Mouse (Mus musculus) kidney, adult 8-10 months (tissue): ENCODE data around the gene Pde4dip.

Experiments
- DNase-seq, 2 experiments: peaks; one replicate each; pipeline ENCODE4 v3.0.0; 2022

Pde4dip gene

GRCm38 (mm10) chr3:97683560-97684195 lies 204.8 kb downstream of the Pde4dip start:
- peak; percentile 15 to 30 for DNase-seq

DNA sequence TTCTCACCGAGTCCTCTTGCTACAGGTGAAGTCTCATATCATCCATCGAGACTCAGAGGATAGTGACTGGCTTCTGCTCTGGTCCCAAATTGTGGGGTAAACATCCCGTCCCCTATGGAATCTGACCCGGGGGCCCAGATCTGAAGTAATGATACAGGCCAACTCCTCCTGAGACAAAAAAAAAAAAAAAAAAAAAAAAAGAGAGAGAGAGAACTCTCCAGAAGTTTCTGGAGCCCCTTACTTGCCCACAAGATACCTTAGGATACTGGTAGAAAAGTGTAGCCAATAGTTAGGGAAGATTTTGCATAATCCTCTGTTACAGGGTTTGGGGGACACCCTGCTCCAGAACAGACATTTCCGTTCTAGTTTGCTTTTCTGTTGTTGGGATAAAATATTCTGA lies 205.9 kb downstream of the Pde4dip start:
- no peak for DNase-seq

- no peak for DNase-seq
Measured at GRCm38 (mm10) chr3:97682159-97682502, 206.4 kb downstream of the Pde4dip start.

DNA sequence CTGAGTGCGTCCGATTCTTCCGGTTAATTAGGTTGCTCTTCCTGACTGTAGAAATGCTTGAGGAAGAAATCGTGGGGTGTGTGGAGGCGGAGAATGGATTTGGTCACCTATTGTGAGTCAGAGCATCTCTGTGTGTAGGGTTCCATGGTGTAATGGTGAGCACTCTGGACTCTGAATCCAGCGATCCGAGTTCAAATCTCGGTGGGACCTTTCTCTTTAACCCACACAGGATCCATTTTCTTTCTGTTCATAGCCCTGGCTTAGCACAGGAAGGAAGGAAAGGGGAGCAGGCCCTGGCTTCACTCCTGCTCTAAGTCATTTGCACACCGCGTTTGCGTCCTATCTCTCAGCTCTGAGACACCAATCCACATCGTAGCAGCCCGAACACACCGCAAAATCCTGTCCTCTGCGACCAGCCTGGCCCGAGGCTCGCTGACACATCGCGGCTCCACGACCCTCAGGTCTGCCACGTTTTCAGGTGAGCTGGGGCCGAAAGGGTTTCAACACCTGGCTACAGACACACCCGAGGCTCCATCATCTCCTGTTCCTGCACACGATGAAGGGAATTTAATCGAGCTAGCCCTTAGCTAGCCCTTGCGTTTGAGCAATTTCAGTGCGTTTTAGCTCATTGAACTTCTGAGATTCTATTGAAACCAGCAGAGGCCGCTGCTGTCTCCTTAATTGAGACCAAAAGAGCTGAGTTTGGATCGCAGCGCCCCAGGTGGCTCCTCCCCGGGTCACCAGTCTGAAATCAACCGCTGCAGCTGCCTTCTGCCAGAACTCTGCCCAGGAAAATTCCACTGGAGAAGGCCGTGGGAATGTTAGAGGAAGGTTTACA lies 207.0 kb downstream of the Pde4dip start:
- DNase-seq, result peak; percentile 75 to 88

- DNase-seq, result peak; percentile 49 to 68
Measured at GRCm38 (mm10) chr3:97680631-97681320, 207.7 kb downstream of the Pde4dip start.

DNA sequence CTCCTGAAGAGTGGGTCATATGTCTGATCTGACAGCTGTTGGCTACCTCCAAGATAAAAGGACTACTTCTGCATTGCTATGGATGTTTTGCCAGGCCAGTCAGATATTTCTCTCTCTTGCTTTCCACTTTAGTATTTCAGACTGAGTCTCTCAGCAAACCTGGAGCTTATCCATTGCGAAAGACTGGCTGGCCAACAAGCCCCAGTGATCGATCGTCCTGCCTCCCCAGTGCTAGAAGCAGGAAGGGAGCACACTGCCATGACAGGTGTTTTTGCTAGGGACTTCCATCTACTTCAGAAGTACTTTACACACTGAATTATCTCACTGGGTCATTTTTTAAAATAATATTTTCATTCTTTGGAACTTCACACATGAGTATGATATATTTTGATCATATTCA lies 210.1 kb downstream of the Pde4dip start:
- no peak for DNase-seq

DNA sequence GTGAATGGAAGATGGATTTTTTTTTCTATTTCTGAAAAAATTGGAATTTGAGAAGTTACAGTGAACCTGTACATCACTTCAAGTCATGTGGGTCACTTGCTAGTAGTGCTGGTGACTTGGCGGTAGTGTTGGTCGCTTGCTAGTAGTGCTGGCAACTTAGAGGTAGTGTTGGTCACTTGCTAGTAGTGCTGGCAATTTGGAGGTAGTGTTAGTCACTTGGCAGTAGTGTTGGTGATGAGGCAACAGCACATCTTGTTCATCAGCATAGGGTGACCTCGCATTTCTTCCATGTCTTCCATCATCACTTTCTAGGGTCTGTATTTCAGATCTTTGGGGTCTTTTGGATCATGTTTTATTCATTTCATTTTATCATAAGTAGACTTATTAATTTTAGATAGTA lies 212.4 kb downstream of the Pde4dip start:
- no peak for DNase-seq

DNA sequence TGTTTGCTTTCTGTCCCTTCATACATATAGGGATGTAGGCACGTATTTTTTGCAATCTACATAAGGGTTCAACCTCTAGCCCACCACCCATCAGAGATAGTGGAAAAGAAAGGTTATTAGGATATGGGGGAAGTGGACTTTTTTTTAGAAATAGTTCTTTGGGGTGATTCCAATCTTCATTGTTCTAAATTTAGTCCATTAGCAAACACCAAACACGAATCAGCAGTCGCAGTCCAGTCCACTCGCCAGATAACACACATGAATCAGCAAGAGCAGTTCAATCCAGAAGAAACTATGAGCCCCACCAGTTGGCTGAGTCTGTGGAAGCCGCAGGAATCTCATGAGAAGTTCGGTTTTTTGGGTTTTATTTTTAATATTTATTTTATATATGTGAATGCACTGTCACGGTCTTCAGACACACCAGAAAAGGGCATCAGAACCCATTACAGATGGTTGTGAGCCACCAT lies 213.8 kb downstream of the Pde4dip start, which contains the start of gene Gm17651:
TSS of gene Gm17651 (minus strand) at position 51 of the 467 bp plus-strand sequence.
- DNase-seq, result no peak

DNA sequence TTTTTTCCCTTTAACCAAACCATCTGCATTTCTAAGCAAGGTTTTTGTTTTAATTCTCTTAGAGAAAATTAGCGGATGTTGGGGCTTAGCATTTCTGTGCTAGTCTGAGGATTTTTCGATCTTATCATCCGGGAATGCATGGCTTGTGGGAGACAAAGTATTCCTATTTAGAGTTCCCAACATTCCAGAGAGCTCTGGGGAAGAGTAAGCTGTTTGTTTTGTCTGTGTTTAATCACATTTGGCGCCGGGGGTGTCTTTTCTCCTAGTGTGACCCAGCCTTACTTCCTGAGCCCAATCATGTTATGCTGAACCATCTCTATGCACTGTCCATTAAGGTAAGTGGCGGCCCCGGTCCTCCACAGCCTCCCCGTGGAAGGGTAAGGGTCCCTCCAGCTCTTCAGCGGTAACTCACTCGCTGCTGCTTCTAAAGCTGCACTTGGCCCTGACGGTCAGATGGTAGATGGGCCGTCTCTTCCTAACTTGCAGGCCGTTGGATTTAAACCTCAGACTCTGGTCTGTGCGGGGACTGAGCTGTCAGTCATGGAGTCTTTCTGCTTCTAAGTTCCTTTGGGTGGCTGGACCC lies 221.3 kb downstream of the Pde4dip start:
- no peak for DNase-seq

DNA sequence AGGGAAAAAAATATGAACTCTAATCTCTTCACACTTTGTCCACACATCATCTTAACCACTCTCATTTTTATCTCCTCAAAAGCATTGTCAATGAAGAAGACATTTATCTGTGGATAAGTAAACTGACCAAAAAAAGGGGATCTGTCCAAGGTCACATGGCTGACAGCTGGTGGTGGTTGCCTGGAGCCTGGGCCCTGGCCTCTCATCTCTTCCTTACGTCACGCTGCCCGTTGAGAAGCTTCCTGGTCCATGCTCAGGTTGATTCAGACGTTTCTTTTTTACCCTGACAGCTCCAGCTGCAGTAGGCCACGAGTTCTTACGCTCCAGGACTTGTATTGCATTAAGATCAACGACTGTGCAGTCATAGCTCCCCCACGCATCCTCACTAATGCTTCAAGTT lies 222.4 kb downstream of the Pde4dip start:
- no peak for DNase-seq

DNA sequence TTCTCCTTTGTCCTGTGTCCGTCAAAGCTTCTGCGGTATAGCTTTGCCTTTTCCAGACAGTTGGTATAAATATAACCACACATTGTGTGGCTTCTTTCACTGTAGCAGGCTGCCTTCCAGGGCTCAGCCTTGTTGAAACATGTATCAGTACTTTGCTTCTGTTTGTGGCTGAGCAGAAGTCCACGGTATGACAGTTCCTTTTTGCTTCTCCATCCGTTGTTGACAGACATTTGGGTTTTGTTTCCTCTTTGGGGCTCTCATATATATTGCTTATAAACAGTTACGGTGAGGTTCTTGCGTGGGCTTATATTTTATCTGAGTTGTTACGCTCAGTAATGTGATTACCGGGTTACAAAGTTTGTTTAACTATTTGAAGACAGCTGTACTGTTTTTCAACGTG lies 223.0 kb downstream of the Pde4dip start:
- DNase-seq, result no peak

DNA sequence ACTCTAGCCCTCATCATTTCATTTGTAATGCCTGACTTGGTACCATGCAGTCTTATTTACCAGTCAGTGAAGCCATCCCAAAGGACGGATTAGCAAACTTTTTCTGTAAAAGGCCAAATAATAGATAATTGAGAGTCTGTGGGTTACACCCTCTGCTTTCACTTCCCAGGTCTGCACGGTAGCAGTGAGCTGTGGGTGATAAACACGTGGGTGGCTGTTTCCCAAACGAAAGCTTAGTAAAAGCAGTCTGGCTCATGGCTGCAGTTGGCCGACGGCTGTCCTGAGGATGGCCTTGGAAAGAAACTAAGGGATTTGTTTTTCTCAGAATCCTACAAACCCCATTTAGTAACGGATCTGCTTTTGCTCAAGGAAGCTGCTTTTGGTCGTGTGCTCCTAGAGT lies 227.3 kb downstream of the Pde4dip start:
- DNase-seq, result no peak

DNA sequence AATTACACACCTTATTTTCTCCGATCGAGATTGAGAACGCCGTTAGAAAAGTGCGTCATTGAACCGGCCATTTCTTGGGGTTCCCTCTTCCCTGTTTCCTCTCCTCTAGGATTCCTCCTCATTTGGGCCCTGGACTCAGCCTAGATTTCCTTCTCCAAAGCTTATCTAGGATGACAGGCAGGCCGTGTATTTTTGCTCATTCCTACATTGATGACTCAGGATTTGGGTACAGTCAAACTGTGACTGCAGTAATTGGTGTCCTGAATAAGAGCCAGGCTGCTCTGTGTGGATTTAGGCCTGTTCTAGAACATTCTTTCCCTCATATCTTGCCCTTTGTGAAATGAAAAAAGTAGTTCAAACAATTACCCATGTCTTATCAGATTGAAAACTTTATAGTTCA lies 228.8 kb downstream of the Pde4dip start:
- no peak for DNase-seq

GRCm38 (mm10) chr3:97658426-97659193 lies 229.9 kb downstream of the Pde4dip start:
- no peak for DNase-seq

- peak; percentile 98 to 99 for DNase-seq
Measured at GRCm38 (mm10) chr3:97657655-97658411, 230.7 kb downstream of the Pde4dip start, which contains the start of gene Prkab2. Prkab2 (plus strand) TSS chr3:97658193.

DNA sequence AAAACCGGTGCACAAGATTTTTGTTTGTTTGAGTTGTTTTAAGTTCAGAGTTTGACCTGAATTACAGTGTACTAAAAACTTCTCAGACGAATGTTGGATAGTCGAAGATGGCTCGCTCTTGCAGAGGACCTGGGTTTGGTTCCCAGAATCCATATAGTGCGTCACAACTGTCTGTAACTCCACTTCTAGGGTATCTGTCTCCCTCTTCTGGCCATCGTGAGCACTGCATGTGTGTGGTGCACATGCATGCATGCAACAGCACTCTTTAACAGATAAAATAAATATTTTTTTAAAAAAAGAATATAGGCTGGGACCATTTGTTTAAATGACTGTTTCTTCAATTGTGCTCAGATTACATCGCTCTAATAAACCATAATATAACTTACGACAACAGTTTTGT lies 233.6 kb downstream of the Pde4dip start:
- DNase-seq, result peak in 1 of 2 experiments; percentile 60

DNA sequence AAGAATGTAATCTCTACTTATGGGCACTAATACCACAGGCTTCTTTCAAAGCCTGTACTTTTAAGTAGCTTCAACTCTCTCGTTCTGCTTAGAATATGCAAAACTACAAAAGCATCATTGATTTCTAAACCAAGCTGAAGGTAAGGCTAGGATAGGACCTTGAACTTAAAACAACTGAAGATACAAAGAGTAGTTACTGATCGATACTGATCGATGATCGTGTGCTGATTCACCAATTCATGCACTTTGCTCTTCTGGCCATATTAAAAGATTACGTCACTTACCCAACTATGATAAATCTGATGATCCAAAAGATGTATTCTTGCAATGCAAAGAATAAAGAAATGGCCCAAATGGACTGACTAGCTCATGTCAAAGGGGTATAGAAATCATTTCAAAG lies 234.7 kb downstream of the Pde4dip start:
- no peak for DNase-seq

- no peak for DNase-seq
Measured at GRCm38 (mm10) chr3:97651604-97652003, 236.9 kb downstream of the Pde4dip start.

- DNase-seq, result no peak
Measured at GRCm38 (mm10) chr3:97649469-97649868, 239.0 kb downstream of the Pde4dip start.

GRCm38 (mm10) chr3:97649022-97649421 lies 239.5 kb downstream of the Pde4dip start:
- DNase-seq, result no peak

- DNase-seq, result no peak
Measured at GRCm38 (mm10) chr3:97648518-97648917, 240.0 kb downstream of the Pde4dip start.

DNA sequence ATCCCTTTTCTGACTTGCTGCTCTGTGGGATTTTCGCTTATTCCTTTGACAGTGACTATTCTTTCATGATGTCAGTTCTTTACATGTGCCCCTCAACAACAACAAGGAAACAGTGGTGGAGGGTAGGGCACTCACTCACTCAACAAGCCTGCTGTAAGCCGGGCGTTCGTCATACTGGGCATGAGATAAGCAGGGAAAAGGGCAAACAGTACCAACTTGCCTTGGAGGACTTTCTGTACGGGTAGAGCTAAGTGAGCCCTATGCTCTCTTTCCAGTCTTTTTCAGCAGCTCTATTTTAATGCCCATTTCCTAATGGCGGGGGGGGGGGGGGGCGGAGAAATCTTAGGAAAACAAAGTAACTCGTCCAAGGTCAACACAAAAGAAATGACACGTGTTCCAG lies 246.5 kb downstream of the Pde4dip start:
- DNase-seq, result no peak
